Comparison of ENCODE assay signal across 20 mouse cellular contexts in genomic region chr14:77870926-77871325, GRCm38 (mm10). TPM values are rescaled to one million over a fixed set of nuclear protein-coding genes. Genes with fewer than 3 reads are reported as not detected.
DNase-seq lines count a peak whose midpoint lies in the region; ATAC-seq lines count a peak whose summit lies in the region.
"Had no signal": no experiment of that assay in that cellular context is flagged by ENCODE, and none has a peak within 500 bp of the region (broad histone marks: within the 10 kb centered on the region; RNA-seq: fewer than 3 reads in every experiment).

No protein-coding gene starts in this region.

- no peak overlapping the region for H3K9ac ChIP-seq in heart, embryonic 11.5 days (ENCODE audit: low read depth, low read length)
- H3K9ac ChIP-seq in intestine, embryonic 16.5 days (ENCODE audit: low read depth, low read length): no peak overlapping the region
- H3K9ac ChIP-seq: forebrain, embryonic 12.5 days; neural tube, embryonic 13.5 days had no signal

- no peaks in the 10 kb centered on the region; the same call in 1 of the 2 replicates for H3K4me1 ChIP-seq in heart, embryonic 11.5 days (ENCODE audit: control insufficient read depth, insufficient read depth, low read length)
- H3K4me1 ChIP-seq in megakaryocyte, embryonic 14.5 days: peaks cover 70% of the 10 kb centered on the region
- peaks cover 2% of the 10 kb centered on the region; the same call in 1 of the 2 replicates for H3K4me1 ChIP-seq in intestine, embryonic 16.5 days (ENCODE audit: control insufficient read depth, insufficient read depth, low read length)

- WGBS in heart, embryonic 11.5 days (ENCODE audit: insufficient replicate concordance): 83% methylated on average over 3 of the region's 3 CpGs
- 83% methylated on average over 3 of the region's 3 CpGs for WGBS in intestine, embryonic 16.5 days

- H3K27ac ChIP-seq in heart, embryonic 11.5 days (ENCODE audit: low read depth, low read length): no peak overlapping the region
- H3K27ac ChIP-seq in intestine, embryonic 16.5 days (ENCODE audit: low read length): no peak overlapping the region
- H3K27ac ChIP-seq: embryonic facial prominence, embryonic 10.5 days; forebrain, embryonic 12.5 days; neural tube, embryonic 13.5 days; stomach, postnatal 0 days had no signal

- H3K36me3 ChIP-seq in heart, embryonic 11.5 days (ENCODE audit: control insufficient read depth, insufficient read depth, low read length): no peaks in the 10 kb centered on the region
- H3K36me3 ChIP-seq in megakaryocyte, embryonic 14.5 days (replicated peaks; ENCODE audit: low read length): peaks cover 21% of the 10 kb centered on the region
- peaks cover 3% of the 10 kb centered on the region; the same call in 1 of the 2 replicates for H3K36me3 ChIP-seq in intestine, embryonic 16.5 days (ENCODE audit: control insufficient read depth, insufficient read depth, low read length)
- H3K36me3 ChIP-seq: neural tube, embryonic 13.5 days had no signal

- H3K4me3 ChIP-seq in heart, embryonic 11.5 days (ENCODE audit: low read depth, low read length): no peak overlapping the region
- H3K4me3 ChIP-seq in megakaryocyte, embryonic 14.5 days (replicated peaks): peak overlapping the region; percentile 83
- no peak overlapping the region for H3K4me3 ChIP-seq in intestine, embryonic 16.5 days (ENCODE audit: low read length)
- H3K4me3 ChIP-seq: embryonic facial prominence, embryonic 10.5 days; forebrain, embryonic 12.5 days; neural tube, embryonic 13.5 days had no signal

- no peaks in the 10 kb centered on the region for H3K27me3 ChIP-seq in heart, embryonic 11.5 days (ENCODE audit: control insufficient read depth, insufficient read depth, low read length)
- H3K27me3 ChIP-seq in megakaryocyte, embryonic 14.5 days (replicated peaks): no peaks in the 10 kb centered on the region
- no peaks in the 10 kb centered on the region for H3K27me3 ChIP-seq in intestine, embryonic 16.5 days (replicated peaks; ENCODE audit: control insufficient read depth, insufficient read depth, low read length)
- H3K27me3 ChIP-seq: forebrain, embryonic 12.5 days; neural tube, embryonic 13.5 days had no signal

- no peaks in the 10 kb centered on the region for H3K9me3 ChIP-seq in heart, embryonic 11.5 days (replicated peaks; ENCODE audit: control insufficient read depth, low read length)
- no peaks in the 10 kb centered on the region for H3K9me3 ChIP-seq in megakaryocyte, embryonic 14.5 days
- H3K9me3 ChIP-seq in intestine, embryonic 16.5 days (ENCODE audit: control insufficient read depth, low read length): no peaks in the 10 kb centered on the region
- H3K9me3 ChIP-seq: embryonic facial prominence, embryonic 10.5 days; forebrain, embryonic 12.5 days; neural tube, embryonic 13.5 days had no signal

- H3K4me2 ChIP-seq in heart, embryonic 11.5 days: no peak overlapping the region
- H3K4me2 ChIP-seq in intestine, embryonic 16.5 days (ENCODE audit: low read depth, low read length): no peak overlapping the region
- H3K4me2 ChIP-seq: forebrain, embryonic 12.5 days; liver, embryonic 11.5 days; neural tube, embryonic 13.5 days had no signal

- peak; percentile 83 for DNase-seq in heart, adult 11 months
- peak; percentile 18 to 25 for DNase-seq in thymus, postnatal 36 days
- DNase-seq in frontal cortex, postnatal 10 days (ENCODE audit: low spot score in 2 of 2): no peak
- no peak for DNase-seq in spleen, adult 18-20 months
- DNase-seq: cerebellum, adult 8-10 months; gastrocnemius, postnatal 10 days; kidney, adult 8-10 months; kidney, postnatal 25 days; lung, adult 18-20 months; lung, postnatal 14 days; right cerebral cortex, adult 18-20 months had no signal

- ATAC-seq in heart, embryonic 11.5 days (replicated peaks; ENCODE audit: insufficient number of reproducible peaks, low FRiP score, low TSS enrichment): no peak
- peak; percentile 69 for ATAC-seq in activated CD4-positive, CD25-positive, alpha-beta regulatory T cell, adult 4 months
- no peak for ATAC-seq in intestine, embryonic 16.5 days

RNA-seq across cellular contexts. Expression of gene Dnajc15, which starts 4.0 kb away (rescaled TPM):
- polyA plus RNA-seq in heart, embryonic 11.5 days (2014; fragmentation: Nextera tagmentation; extraction: Ambion mirVana): 145 and 146 TPM in 2 replicates
- polyA plus RNA-seq in activated CD4-positive, CD25-positive, alpha-beta regulatory T cell, adult 4 months (2017; shearing (Covaris generic)): 100 to 1,000 TPM in 1 of 2 experiments, 10 to 100 TPM in 1; 99.4 to 158 TPM
- polyA plus RNA-seq in megakaryocyte, embryonic 14.5 days (2012; ENCODE audit: insufficient read depth, low replicate concordance): 22.3 and 49.0 TPM in 2 replicates
- polyA plus RNA-seq in intestine, embryonic 16.5 days (2015; fragmentation: Nextera tagmentation; extraction: Ambion mirVana): 101 and 104 TPM in 2 replicates

RNA-seq across cellular contexts. Expression of gene Epsti1, which starts 33.1 kb away (rescaled TPM):
- 0.23 and 0.49 TPM in 2 replicates for polyA plus RNA-seq in heart, embryonic 11.5 days (2014; fragmentation: Nextera tagmentation; extraction: Ambion mirVana)
- polyA plus RNA-seq in activated CD4-positive, CD25-positive, alpha-beta regulatory T cell, adult 4 months (2017; shearing (Covaris generic)): 100 to 1,000 TPM; 153 to 156 TPM
- polyA plus RNA-seq in megakaryocyte, embryonic 14.5 days (2012; ENCODE audit: insufficient read depth, low replicate concordance): 15.1 TPM in 1 of 2 replicates, not detected in the other
- 9.4 and 10.9 TPM in 2 replicates for polyA plus RNA-seq in intestine, embryonic 16.5 days (2015; fragmentation: Nextera tagmentation; extraction: Ambion mirVana)

Comparison
In these comparisons a context has a peak if more than half of its experiments do, and no peak if none do; other contexts are left out.
1. DNase-seq: peak in heart, adult 11 months (single experiment) and thymus, postnatal 36 days (2 of 2); none in frontal cortex, postnatal 10 days (0 of 2) and spleen, adult 18-20 months (0 of 2).